Mouse (Mus musculus): Measurements from ENCODE around the gene Ift140.

Gene Ift140

DNA sequence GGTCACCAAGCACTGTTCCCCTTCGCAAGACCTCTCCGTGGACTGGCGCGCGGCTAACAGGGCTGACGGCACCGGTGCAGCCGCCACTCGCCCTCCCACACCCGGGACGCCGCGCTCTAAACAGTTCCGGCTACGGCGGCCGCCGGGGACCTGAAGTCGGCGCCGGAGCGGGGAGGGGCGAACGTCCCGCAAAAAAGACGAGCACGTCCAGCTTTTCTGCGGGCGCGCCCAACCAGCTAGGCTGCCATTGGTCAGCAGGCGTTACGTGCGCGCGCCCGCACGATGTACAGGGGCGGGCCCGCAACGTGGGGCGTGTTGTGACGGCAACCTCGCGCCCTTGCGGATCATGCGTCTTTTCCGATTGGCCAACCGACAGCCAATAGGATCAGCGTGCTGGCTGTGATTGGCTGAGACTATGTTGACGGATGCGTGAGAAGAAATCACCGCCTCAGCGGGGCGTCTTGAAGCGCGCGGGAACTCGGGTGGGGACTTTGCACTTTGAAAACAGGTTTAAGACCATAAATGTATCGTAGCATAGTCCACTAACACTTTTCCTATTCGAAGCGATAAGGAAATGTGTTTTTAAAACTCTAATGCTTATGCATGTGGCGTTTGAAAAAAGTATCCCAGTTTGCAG, at the start of gene Ift140, which contains the start of gene Cramp1l:
Gene Ift140 (plus strand): TSS at position 431 of the 637 bp plus-strand sequence.
Gene Cramp1l (minus strand): TSS at position 134 of the 637 bp plus-strand sequence.
- peak; percentile 100 for DNase-seq

DNA sequence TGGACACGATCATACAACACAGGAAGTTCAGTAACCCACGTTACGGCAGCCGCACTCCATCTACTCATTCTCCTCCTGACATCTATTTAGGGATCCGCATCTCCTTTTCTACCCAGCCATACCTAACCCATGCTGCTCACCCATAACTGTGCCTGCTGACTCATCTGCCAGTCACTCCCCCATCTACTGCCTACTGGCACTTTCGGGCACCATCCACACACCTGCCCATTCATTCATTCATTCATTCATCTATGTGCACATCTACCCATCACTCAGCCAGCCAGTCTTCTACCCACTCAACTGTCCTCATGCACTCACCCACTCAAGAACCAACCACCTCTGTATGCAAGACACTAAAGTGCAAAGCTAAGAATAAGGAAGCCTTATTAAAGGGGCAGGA, 28.7 kb upstream of the Ift140 start:
- no peak for DNase-seq

- no peak for DNase-seq
These were observed 21.2 kb upstream of the Ift140 start for GRCm38 (mm10) chr17:24994721-24995120.

- no peak for DNase-seq
These were observed 10.8 kb upstream of the Ift140 start for GRCm38 (mm10) chr17:25005102-25005501.

DNA sequence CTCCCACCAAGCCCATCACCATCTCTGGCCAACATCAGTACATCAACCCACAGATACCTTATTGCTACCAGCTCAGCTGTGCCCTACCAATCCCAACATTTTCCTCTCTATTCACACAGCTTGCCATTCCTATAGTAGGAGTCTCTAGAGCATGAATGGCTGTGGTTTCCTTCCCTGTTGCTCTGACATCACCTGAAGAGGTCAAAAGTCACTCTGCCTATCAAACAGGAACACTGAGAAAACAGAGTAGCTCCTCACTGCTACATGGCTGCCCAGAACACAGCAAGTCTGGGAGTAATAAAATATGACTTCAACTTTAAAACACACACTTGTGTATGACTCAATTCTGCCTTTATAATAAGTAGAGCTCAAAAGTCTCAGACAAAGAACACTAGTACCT, 8.4 kb upstream of the Ift140 start:
- DNase-seq = no peak

DNA sequence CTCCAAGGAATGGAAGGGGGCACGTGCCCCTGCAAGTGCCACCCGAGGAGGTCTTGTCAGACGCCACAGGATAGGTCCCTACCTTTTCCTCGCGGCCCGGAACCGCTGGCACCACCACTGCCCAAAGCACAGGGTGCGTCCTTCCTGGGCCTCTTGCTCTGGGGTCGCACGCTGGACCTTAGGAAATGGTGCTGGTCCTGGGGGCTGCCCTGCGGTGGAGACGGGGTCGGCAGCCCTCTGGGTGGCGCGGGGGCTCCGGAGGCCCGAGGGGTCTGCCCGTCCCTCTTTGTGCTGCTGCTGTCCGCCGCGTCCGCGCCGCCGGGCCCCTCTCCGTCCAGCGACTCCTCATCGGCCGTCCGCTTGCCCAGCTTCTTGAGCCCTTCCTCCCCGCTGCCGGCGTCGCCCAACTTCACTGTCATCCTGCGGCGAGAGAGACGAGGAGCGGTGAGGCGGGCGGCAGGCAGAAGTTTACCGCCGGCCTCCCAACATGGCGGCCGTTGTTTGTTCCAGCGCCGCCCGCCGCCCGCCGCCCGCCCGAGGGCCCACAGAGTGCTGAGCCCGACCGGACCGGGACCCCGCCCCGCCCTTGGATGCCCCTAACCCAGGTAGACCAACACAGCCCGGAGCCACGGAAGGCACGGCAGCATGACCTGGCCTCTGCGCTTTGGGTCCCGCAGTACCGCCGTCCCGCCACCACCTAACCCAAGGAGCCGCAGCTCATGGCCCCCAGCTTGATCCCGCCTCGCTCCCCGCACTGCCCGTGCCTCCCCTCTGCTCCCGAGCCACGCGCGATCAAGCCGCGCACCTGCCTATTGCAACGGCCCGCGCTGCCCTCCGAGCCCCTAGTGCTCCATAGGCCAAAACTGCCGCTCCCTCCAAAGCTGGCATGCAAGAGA, 2.0 kb upstream of the Ift140 start:
- peak; percentile 38 for DNase-seq

DNA sequence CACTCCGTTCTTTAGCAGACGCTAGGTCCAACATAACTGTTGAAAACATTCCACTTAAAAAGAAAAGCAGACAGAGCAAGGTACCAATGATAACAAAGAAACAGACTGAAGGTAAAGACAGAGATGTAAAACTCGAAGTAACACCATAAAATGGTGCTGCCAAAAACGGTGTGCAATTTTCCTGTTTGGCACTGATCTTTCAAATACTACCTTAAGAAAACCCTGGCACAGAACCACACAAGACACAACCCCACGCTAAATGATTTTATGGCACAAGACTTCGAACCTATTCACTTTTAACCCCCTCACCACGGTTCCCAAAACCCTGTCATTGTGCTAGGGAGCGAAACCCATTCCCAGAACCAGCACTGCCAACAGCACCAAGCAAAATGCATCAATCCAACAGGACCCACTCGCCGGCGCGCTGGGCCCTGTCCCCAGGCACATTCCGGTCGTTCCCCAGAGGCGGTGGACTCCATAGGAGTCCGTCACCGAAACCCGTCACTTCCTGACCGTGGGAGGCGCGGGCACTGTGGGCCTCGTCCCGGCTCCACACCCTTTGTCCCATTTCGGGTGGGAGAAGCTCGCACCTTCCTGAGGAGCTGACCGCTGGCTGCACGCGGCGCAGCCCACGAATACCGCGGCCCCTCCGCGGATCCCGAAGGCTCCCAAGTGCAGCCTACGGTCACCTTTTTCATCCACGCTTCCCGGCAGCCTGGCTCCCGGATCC, 879 bp upstream of the Ift140 start:
- peak; percentile 61 for DNase-seq

- peak; percentile 94 for DNase-seq
These were observed 627 bp downstream of the Ift140 start for GRCm38 (mm10) chr17:25016292-25017132.

DNA sequence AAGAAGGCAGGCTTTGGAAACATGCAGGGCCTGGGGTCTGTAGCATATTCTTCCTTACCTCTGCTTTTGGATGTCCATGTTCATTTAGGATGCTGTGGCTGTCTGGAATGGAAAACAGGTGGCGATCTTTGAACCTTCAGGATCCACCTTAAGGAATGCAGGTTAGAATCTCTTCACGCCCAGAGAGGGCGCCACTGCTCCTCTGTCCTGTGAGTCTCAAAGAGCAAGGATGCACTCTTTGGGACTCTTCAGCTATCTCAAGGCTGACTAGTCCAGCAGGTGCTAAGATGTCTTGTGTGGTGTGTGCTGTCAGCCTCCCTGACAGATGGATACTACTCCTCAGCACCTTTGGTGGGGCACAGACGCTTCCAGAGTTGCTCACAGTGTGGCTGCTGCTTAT, 20.3 kb downstream of the Ift140 start:
- DNase-seq = peak; percentile 1

DNA sequence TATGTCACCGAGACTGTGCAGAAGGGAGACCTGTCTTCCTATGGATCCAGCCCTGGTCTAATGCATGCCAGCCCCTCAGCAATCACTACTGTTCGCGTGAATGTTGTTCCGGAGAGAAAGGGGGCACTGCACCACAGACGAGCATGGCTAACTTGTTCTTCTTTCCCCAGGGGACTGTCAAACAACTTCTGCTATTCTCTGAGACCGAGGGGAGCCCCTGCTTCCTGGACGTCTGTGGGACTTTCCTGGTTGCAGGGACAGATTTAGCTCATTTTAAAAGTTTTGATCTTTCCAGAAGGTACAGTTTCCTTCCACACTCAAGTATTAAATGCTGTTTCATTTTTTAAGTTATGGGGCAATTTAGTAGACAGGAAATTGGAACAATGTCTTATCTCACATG, 29.0 kb downstream of the Ift140 start:
- DNase-seq = no peak

DNA sequence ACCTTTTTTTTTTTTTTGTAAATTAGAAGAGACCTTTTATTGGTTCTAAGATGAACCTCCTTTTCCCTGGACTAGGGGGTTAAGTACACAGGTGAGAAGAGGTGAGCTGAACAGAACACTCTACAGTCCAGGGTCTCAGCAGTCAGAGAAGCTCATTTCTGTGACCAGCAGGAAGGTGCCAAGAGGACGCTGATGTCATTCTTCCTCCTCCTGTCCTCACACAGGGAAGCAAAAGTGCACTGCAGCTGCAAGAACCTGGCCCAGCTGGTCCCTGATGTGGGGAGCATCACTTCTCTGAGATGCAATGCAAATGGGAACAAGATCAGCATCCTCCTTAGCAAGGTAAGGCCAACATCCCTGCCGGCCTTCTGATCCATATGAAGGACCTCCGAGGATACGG, 29.4 kb downstream of the Ift140 start:
- DNase-seq = no peak

GRCm38 (mm10) chr17:25047143-25047542, 31.3 kb downstream of the Ift140 start:
- DNase-seq = no peak

GRCm38 (mm10) chr17:25053274-25053673, 37.4 kb downstream of the Ift140 start:
- DNase-seq = no peak

GRCm38 (mm10) chr17:25057041-25057440, 41.2 kb downstream of the Ift140 start:
- DNase-seq = no peak

DNA sequence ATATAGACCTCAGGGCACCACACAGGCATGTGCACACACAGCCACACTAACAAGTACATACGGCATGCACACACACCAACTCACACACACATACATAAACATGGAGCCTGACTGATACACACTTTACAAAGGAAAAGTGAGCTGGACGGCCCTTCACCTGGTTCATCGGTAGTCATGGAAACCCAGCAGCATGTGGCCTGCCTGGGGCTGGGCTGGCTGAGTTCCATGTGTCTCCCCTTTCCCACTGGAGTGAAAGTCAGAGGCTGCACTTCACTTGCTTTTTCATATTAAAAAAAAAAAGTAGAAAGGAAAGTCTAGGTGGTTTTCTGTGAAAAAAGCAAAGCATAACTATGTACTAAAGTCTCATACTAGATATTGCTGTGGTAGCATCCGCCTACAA, 47.4 kb downstream of the Ift140 start:
- no peak for DNase-seq

DNA sequence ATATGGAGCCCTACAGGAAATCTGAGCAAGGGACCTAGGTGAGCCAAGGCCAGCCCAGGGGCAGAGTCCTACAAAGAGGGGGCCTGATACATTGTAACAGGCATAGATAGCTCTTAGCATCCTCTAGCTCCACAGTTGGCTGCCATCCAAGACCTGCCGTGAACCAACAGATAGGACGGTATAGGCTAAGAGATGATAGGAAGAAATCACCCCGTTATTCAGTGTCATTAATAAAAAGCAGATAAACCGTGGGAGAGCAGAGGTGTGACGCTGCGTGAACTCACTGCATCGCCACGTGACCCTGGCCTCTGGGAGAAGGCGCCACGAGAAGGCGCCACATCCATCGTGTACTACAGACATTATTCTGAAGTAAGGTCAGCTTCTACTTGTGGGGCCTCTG, 48.0 kb downstream of the Ift140 start:
- no peak for DNase-seq

GRCm38 (mm10) chr17:25064351-25064750, 48.5 kb downstream of the Ift140 start:
- no peak for DNase-seq

- DNase-seq = no peak
These were observed 49.3 kb downstream of the Ift140 start for GRCm38 (mm10) chr17:25065189-25065588.

GRCm38 (mm10) chr17:25066595-25066994, 50.7 kb downstream of the Ift140 start:
- DNase-seq = no peak

DNA sequence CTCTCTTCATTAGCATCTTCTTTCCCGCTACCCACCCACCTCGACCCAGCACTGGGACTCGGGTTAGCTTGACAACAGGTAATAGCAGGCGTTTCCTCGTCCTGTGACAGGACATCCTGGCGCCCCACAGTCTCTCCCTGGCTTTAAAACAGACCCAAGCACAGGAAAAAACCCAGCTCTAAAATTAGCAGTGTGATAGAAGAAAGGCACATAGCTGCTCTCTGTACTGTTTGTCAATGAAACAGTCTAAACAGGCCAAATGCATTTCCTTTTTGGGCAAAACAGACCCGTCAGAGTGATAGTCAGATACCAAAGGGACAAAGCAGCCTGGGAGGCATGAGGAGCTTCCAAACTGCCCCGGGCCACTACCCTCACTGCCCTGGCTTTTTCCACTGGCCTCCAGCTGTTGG, 51.6 kb downstream of the Ift140 start:
- DNase-seq = no peak

- no peak for DNase-seq
These were observed 52.8 kb downstream of the Ift140 start for GRCm38 (mm10) chr17:25068690-25069089.

- no peak for DNase-seq
These were observed 61.0 kb downstream of the Ift140 start for GRCm38 (mm10) chr17:25076906-25077305.

Measured in retina, postnatal 1 day (tissue).